Mouse (Mus musculus) brown adipose tissue, adult 24 weeks (tissue): ENCODE measurements around the gene Trim46. TPM values are rescaled to one million over a fixed set of nuclear protein-coding genes. Genes with fewer than 3 reads are reported as not detected.
A peak's percentile ranks its signal among the peaks of the same experiment; 100 is the strongest.

Source experiments
- H3K27ac ChIP-seq: fragments of 200-500 bp; replicated peaks from 2 replicates; pipeline ENCODE4 v1.5.1; 2012; ENCODE audit warnings: low read depth, mild to moderate bottlenecking, low read length
- H3K4me1 ChIP-seq: fragments of 200-500 bp; 2 replicates; pipeline ENCODE4 v1.6.1; 2012; ENCODE audit warnings: low read length, mixed read lengths; ENCODE audit not compliant: control insufficient read depth, insufficient read depth, insufficient read length
- H3K4me3 ChIP-seq: fragments of 200-500 bp; 2 replicates; pipeline ENCODE4 v1.5.1; 2012; ENCODE audit warnings: low read depth, mild to moderate bottlenecking, low read length, moderate library complexity; ENCODE audit not compliant: insufficient read depth
- polyA plus RNA-seq: library from polyadenylated mRNA; stranded (reverse); fragments of >200 nt; gene quantifications from 2 replicates; pipeline ENCODE4 v1.2.4, GENCODE M21; 2012; ENCODE audit not compliant: missing spikeins, insufficient read depth, insufficient read length

Trim46 gene
- not detected in 2 replicates for polyA plus RNA-seq

GRCm38 (mm10) chr3:89246261-89247100 is at the start of gene Trim46:
Gene Trim46, minus strand, starts transcription at chr3:89246309.
- peak within 1 kb of the TSS; percentile 99 for H3K4me3 ChIP-seq
- H3K27ac ChIP-seq: peak within 1 kb of the TSS; percentile 91
- no peaks in the 10 kb centered on the region for H3K4me1 ChIP-seq

- no peak overlapping the region for H3K4me3 ChIP-seq
- H3K4me1 ChIP-seq: no peaks in the 10 kb centered on the region
- H3K27ac ChIP-seq: no peak overlapping the region
Observed at GRCm38 (mm10) chr3:89295685-89296230, 49.6 kb upstream of the Trim46 start.

GRCm38 (mm10) chr3:89294195-89294594 is 48.1 kb upstream of the Trim46 start:
- Histone ChIP-seq H3K27ac (no peak overlapping the region), H3K4me1 (no peaks in the 10 kb centered on the region), H3K4me3 (no peak overlapping the region)

- peaks cover 3% of the 10 kb centered on the region for H3K4me1 ChIP-seq
- H3K4me3 ChIP-seq: no peak overlapping the region
- H3K27ac ChIP-seq: no peak overlapping the region
Observed at GRCm38 (mm10) chr3:89293247-89293918, 47.3 kb upstream of the Trim46 start.

- H3K27ac ChIP-seq: no peak overlapping the region
- H3K4me1 ChIP-seq: peaks cover 11% of the 10 kb centered on the region
- no peak overlapping the region for H3K4me3 ChIP-seq
Observed at GRCm38 (mm10) chr3:89292303-89292702, 46.2 kb upstream of the Trim46 start.

GRCm38 (mm10) chr3:89291874-89292273 is 45.8 kb upstream of the Trim46 start:
- Histone ChIP-seq H3K27ac (no peak overlapping the region), H3K4me1 (peaks cover 11% of the 10 kb centered on the region), H3K4me3 (no peak overlapping the region)

- H3K27ac ChIP-seq: no peak overlapping the region
Observed at GRCm38 (mm10) chr3:89288503-89288928, 42.4 kb upstream of the Trim46 start.

GRCm38 (mm10) chr3:89287286-89287685 is 41.2 kb upstream of the Trim46 start:
- no peak overlapping the region for H3K4me3 ChIP-seq
- H3K27ac ChIP-seq: peak overlapping the region; percentile 82
- peaks cover 17% of the 10 kb centered on the region for H3K4me1 ChIP-seq

More at GRCm38 (mm10) chr3:89288503-89288928, 42.4 kb upstream of the Trim46 start:
- peaks cover 17% of the 10 kb centered on the region for H3K4me1 ChIP-seq
- no peak overlapping the region for H3K4me3 ChIP-seq

GRCm38 (mm10) chr3:89285526-89285925 is 39.4 kb upstream of the Trim46 start:
- no peak overlapping the region for H3K4me3 ChIP-seq
- H3K27ac ChIP-seq: no peak overlapping the region
- peaks cover 17% of the 10 kb centered on the region for H3K4me1 ChIP-seq

- H3K4me1 ChIP-seq: peaks cover 19% of the 10 kb centered on the region
- H3K4me3 ChIP-seq: no peak overlapping the region
- H3K27ac ChIP-seq: no peak overlapping the region
Observed at GRCm38 (mm10) chr3:89284261-89284660, 38.2 kb upstream of the Trim46 start.

- H3K4me3 ChIP-seq: no peak overlapping the region
- peaks cover 9% of the 10 kb centered on the region for H3K4me1 ChIP-seq
- no peak overlapping the region for H3K27ac ChIP-seq
Observed at GRCm38 (mm10) chr3:89282291-89282643, 36.2 kb upstream of the Trim46 start.

GRCm38 (mm10) chr3:89281579-89282290 is 35.6 kb upstream of the Trim46 start:
- H3K4me3 ChIP-seq: peak overlapping the region; percentile 76
- H3K27ac ChIP-seq: peak overlapping the region; percentile 47
- H3K4me1 ChIP-seq: peaks cover 8% of the 10 kb centered on the region

- Histone ChIP-seq H3K4me1 (peaks cover 7% of the 10 kb centered on the region), H3K27ac (peak within 1 kb of the TSS; percentile 47), H3K4me3 (peak within 1 kb of the TSS; percentile 76)
Observed at GRCm38 (mm10) chr3:89280606-89281511, 34.8 kb upstream of the Trim46 start, which contains the start of gene Efna1. Gene Efna1, minus strand, starts transcription at chr3:89281142.

- peak overlapping the region; percentile 33 for H3K27ac ChIP-seq
- H3K4me1 ChIP-seq: peaks cover 7% of the 10 kb centered on the region
- H3K4me3 ChIP-seq: peak overlapping the region; percentile 76
Observed at GRCm38 (mm10) chr3:89280050-89280605, 34.0 kb upstream of the Trim46 start.
